In genomic region chr1:140531285-140531908, GRCm38 (mm10) we compare ENCODE assay signal across 8 mouse cellular contexts.
A peak's percentile ranks its signal among the peaks of the same experiment; 100 is the strongest.
DNase-seq lines count a peak whose midpoint lies in the region; ATAC-seq and TF ChIP-seq lines count a peak whose summit lies in the region.

No protein-coding gene starts in this region.

- no peak overlapping the region for H3K9ac ChIP-seq in lung, embryonic 14.5 days
- no peak overlapping the region for H3K9ac ChIP-seq in midbrain, embryonic 14.5 days (replicated peaks; ENCODE audit: low read length)

- no peak overlapping the region for H3K4me2 ChIP-seq in lung, embryonic 14.5 days
- no peak overlapping the region for H3K4me2 ChIP-seq in midbrain, embryonic 14.5 days (ENCODE audit: low read length)

- no peak overlapping the region for H3K4me3 ChIP-seq in lung, embryonic 14.5 days (ENCODE audit: low read depth, low read length)
- H3K4me3 ChIP-seq in lung, adult 2 months (replicated peaks; ENCODE audit: extremely low read depth, low read depth, low read length): no peak overlapping the region
- no peak overlapping the region for H3K4me3 ChIP-seq in midbrain, embryonic 14.5 days (replicated peaks; ENCODE audit: low read depth, low read length)

- H3K4me1 ChIP-seq in lung, embryonic 14.5 days (ENCODE audit: insufficient read depth): no peaks in the 10 kb centered on the region
- no peaks in the 10 kb centered on the region for H3K4me1 ChIP-seq in lung, adult 2 months (ENCODE audit: control insufficient read depth, insufficient read depth, low read length)
- no peaks in the 10 kb centered on the region for H3K4me1 ChIP-seq in midbrain, embryonic 14.5 days (ENCODE audit: control insufficient read depth, insufficient read depth, low read length)

- TF ChIP-seq CTCF in lung, embryonic 14.5 days (IDR thresholded peaks at IDR 0.05; ENCODE audit: low read depth): peak; percentile 77
- no peak for TF ChIP-seq CTCF in lung, adult 2 months (IDR thresholded peaks at IDR 0.05; ENCODE audit: insufficient read depth, low read length)

- peak; percentile 78 for DNase-seq in lung, embryonic 14.5 days
- DNase-seq in lung, adult 2 months: no peak
- DNase-seq in adrenal gland, postnatal 10 days: peak; percentile 37
- DNase-seq in frontal cortex, adult 2 months (ENCODE audit: extremely low spot score in 1 of 2, low spot score in 1 of 2): peak; percentile 33 to 79
- DNase-seq in layer of hippocampus, postnatal 14 days (ENCODE audit: low spot score in 2 of 2): peak; percentile 24 to 70
- DNase-seq in midbrain, embryonic 14.5 days: peak; percentile 85
- no peak for DNase-seq in spleen, adult 12 weeks (ENCODE audit: low spot score)
- DNase-seq in cerebellum, adult 9-10 months: no peak

- no peaks in the 10 kb centered on the region for H3K9me3 ChIP-seq in lung, embryonic 14.5 days (ENCODE audit: low read depth, low read length)
- no peaks in the 10 kb centered on the region for H3K9me3 ChIP-seq in midbrain, embryonic 14.5 days (ENCODE audit: control insufficient read depth, low read length)

- WGBS in lung, embryonic 14.5 days: 35% methylated on average over 4 of the region's 4 CpGs
- WGBS in lung, adult 2 months: 34% methylated on average over 4 of the region's 4 CpGs
- 41% methylated on average over 4 of the region's 4 CpGs for WGBS in midbrain, embryonic 14.5 days

- ATAC-seq in lung, embryonic 14.5 days (ENCODE audit: insufficient read depth): no peak
- ATAC-seq in midbrain, embryonic 14.5 days (ENCODE audit: low FRiP score, low TSS enrichment): peak; percentile 63; the same call in 1 of the 2 replicates

- no peaks in the 10 kb centered on the region for H3K27me3 ChIP-seq in lung, embryonic 14.5 days (ENCODE audit: insufficient read depth, low read length)
- H3K27me3 ChIP-seq in midbrain, embryonic 14.5 days (ENCODE audit: control insufficient read depth, insufficient read depth, low read length): no peaks in the 10 kb centered on the region

- no peak overlapping the region for H3K27ac ChIP-seq in lung, embryonic 14.5 days (ENCODE audit: low read depth)
- no peak overlapping the region for H3K27ac ChIP-seq in midbrain, embryonic 14.5 days (replicated peaks; ENCODE audit: low read depth, low read length)

- no peaks in the 10 kb centered on the region for H3K36me3 ChIP-seq in lung, embryonic 14.5 days (ENCODE audit: insufficient read depth)
- no peaks in the 10 kb centered on the region for H3K36me3 ChIP-seq in midbrain, embryonic 14.5 days (ENCODE audit: control insufficient read depth, insufficient read depth, low read length)

- TF ChIP-seq POLR2A in lung, adult 2 months (IDR thresholded peaks at IDR 0.05; ENCODE audit: borderline replicate concordance, extremely low read depth, low read depth, low read length): no peak

Comparison
In these comparisons a context has a peak if more than half of its experiments do, and no peak if none do; other contexts are left out.
1. DNase-seq: peak in lung, embryonic 14.5 days (single experiment), adrenal gland, postnatal 10 days (single experiment), frontal cortex, adult 2 months (2 of 2), layer of hippocampus, postnatal 14 days (2 of 2) and midbrain, embryonic 14.5 days (single experiment); none in lung, adult 2 months (single experiment), spleen, adult 12 weeks (single experiment) and cerebellum, adult 9-10 months (single experiment).